Mouse (Mus musculus): ENCODE data around the gene Vgll3. TPM values are rescaled to one million over a fixed set of nuclear protein-coding genes. Genes with fewer than 3 reads are reported as not detected.

Gene Vgll3
- polyA plus RNA-seq (2016; fragmentation: Nextera tagmentation; extraction: Ambion mirVana), result 3.4 and 6.5 TPM in 2 replicates

- Histone ChIP-seq H3K27ac (peak within 1 kb of the TSS; percentile 85), H3K36me3 (no peaks in the 10 kb centered on the region), H3K27me3 (ENCODE audit: insufficient read depth, poor library complexity, severe bottlenecking) (peaks cover 14% of the 10 kb centered on the region), H3K9me3 (0 out of 2 replicates have a peak, but pooled peaks cover 4% of the 10 kb centered on the region), H3K4me3 (peak within 1 kb of the TSS; percentile 69), H3K4me1 (replicated peaks) (peaks cover 10% of the 10 kb centered on the region; the same call in 1 of the 2 replicates)
- under 1% methylated on average over 86 of the region's 86 CpGs for WGBS
- peak; percentile 90 for DNase-seq (ENCODE audit: low spot score)
Measured at GRCm38 (mm10) chr16:65814918-65815881, at the start of gene Vgll3. TSS of gene Vgll3 (plus strand) at chr16:65815257.

- Histone ChIP-seq H3K4me1 (replicated peaks) (no peaks in the 10 kb centered on the region), H3K27me3 (ENCODE audit: insufficient read depth, poor library complexity, severe bottlenecking) (no peaks in the 10 kb centered on the region), H3K4me3 (no peak overlapping the region), H3K36me3 (no peaks in the 10 kb centered on the region), H3K27ac (no peak overlapping the region), H3K9me3 (no peaks in the 10 kb centered on the region)
- DNase-seq (ENCODE audit: low spot score), result no peak
Measured at GRCm38 (mm10) chr16:65765976-65766375, 49.1 kb upstream of the Vgll3 start.

- no peak overlapping the region for H3K4me3 ChIP-seq
- DNase-seq (ENCODE audit: low spot score), result no peak
- H3K27me3 ChIP-seq (ENCODE audit: insufficient read depth, poor library complexity, severe bottlenecking), result no peaks in the 10 kb centered on the region
- 0 out of 2 replicates have a peak, but pooled peaks cover 3% of the 10 kb centered on the region for H3K9me3 ChIP-seq
- H3K27ac ChIP-seq, result no peak overlapping the region
- no peaks in the 10 kb centered on the region for H3K4me1 ChIP-seq (replicated peaks)
- 62% methylated on average over 1 of the region's 1 CpGs for WGBS
- H3K36me3 ChIP-seq, result no peaks in the 10 kb centered on the region
Measured at GRCm38 (mm10) chr16:65785959-65786358, 29.1 kb upstream of the Vgll3 start.

- H3K4me3 ChIP-seq, result peak overlapping the region; percentile 69
- H3K9me3 ChIP-seq, result 0 out of 2 replicates have a peak, but pooled peaks cover 4% of the 10 kb centered on the region
- H3K27ac ChIP-seq, result peak overlapping the region; percentile 85; the same call in 1 of the 2 replicates
- peaks cover 10% of the 10 kb centered on the region; the same call in 1 of the 2 replicates for H3K4me1 ChIP-seq (replicated peaks)
- WGBS, result 20% methylated on average over 3 of the region's 3 CpGs
- DNase-seq (ENCODE audit: low spot score), result peak; percentile 6
- H3K27me3 ChIP-seq (ENCODE audit: insufficient read depth, poor library complexity, severe bottlenecking), result peaks cover 14% of the 10 kb centered on the region
- no peaks in the 10 kb centered on the region for H3K36me3 ChIP-seq
Measured at GRCm38 (mm10) chr16:65816059-65816458, 1.0 kb downstream of the Vgll3 start.

- Histone ChIP-seq H3K36me3 (no peaks in the 10 kb centered on the region), H3K27me3 (ENCODE audit: insufficient read depth, poor library complexity, severe bottlenecking) (peaks cover 14% of the 10 kb centered on the region), H3K27ac (no peak overlapping the region), H3K4me3 (no peak overlapping the region), H3K9me3 (no peaks in the 10 kb centered on the region), H3K4me1 (replicated peaks) (peaks cover 10% of the 10 kb centered on the region; the same call in 1 of the 2 replicates)
- DNase-seq (ENCODE audit: low spot score), result no peak
- WGBS, result 68% methylated on average over 8 of the region's 8 CpGs
Measured at GRCm38 (mm10) chr16:65818779-65819178, 3.7 kb downstream of the Vgll3 start.

- Histone ChIP-seq H3K9me3 (no peaks in the 10 kb centered on the region), H3K4me1 (replicated peaks) (peaks cover 2% of the 10 kb centered on the region; the same call in 1 of the 2 replicates), H3K4me3 (no peak overlapping the region), H3K27me3 (ENCODE audit: insufficient read depth, poor library complexity, severe bottlenecking) (peaks cover 11% of the 10 kb centered on the region), H3K36me3 (no peaks in the 10 kb centered on the region), H3K27ac (no peak overlapping the region)
- WGBS, result 50% methylated on average over 2 of the region's 2 CpGs
- no peak for DNase-seq (ENCODE audit: low spot score)
Measured at GRCm38 (mm10) chr16:65820803-65821202, 5.7 kb downstream of the Vgll3 start.

GRCm38 (mm10) chr16:65823721-65824120 is 8.7 kb downstream of the Vgll3 start:
- no peak overlapping the region for H3K4me3 ChIP-seq
- no peaks in the 10 kb centered on the region for H3K4me1 ChIP-seq (replicated peaks)
- no peaks in the 10 kb centered on the region for H3K9me3 ChIP-seq
- no peaks in the 10 kb centered on the region for H3K36me3 ChIP-seq
- DNase-seq (ENCODE audit: low spot score), result no peak
- no peaks in the 10 kb centered on the region for H3K27me3 ChIP-seq (ENCODE audit: insufficient read depth, poor library complexity, severe bottlenecking)
- H3K27ac ChIP-seq, result no peak overlapping the region
- WGBS, result 83% methylated on average over 6 of the region's 6 CpGs

GRCm38 (mm10) chr16:65828141-65828565 is 13.1 kb downstream of the Vgll3 start:
- no peak overlapping the region for H3K27ac ChIP-seq
- H3K4me1 ChIP-seq (replicated peaks), result no peaks in the 10 kb centered on the region
- no peak for DNase-seq (ENCODE audit: low spot score)
- no peaks in the 10 kb centered on the region for H3K9me3 ChIP-seq
- no peaks in the 10 kb centered on the region for H3K27me3 ChIP-seq (ENCODE audit: insufficient read depth, poor library complexity, severe bottlenecking)
- WGBS, result 86% methylated on average over 9 of the region's 9 CpGs
- H3K4me3 ChIP-seq, result no peak overlapping the region
- no peaks in the 10 kb centered on the region for H3K36me3 ChIP-seq

GRCm38 (mm10) chr16:65829096-65829495 is 14.0 kb downstream of the Vgll3 start:
- no peaks in the 10 kb centered on the region for H3K36me3 ChIP-seq
- no peak for DNase-seq (ENCODE audit: low spot score)
- no peaks in the 10 kb centered on the region for H3K9me3 ChIP-seq
- no peaks in the 10 kb centered on the region for H3K4me1 ChIP-seq (replicated peaks)
- no peak overlapping the region for H3K27ac ChIP-seq
- no peak overlapping the region for H3K4me3 ChIP-seq
- no peaks in the 10 kb centered on the region for H3K27me3 ChIP-seq (ENCODE audit: insufficient read depth, poor library complexity, severe bottlenecking)
- WGBS, result 93% methylated on average over 6 of the region's 6 CpGs

- no peak overlapping the region for H3K4me3 ChIP-seq
- H3K9me3 ChIP-seq, result no peaks in the 10 kb centered on the region
- no peaks in the 10 kb centered on the region for H3K36me3 ChIP-seq
- DNase-seq (ENCODE audit: low spot score), result no peak
- H3K4me1 ChIP-seq (replicated peaks), result no peaks in the 10 kb centered on the region
- WGBS, result 83% methylated on average over 3 of the region's 3 CpGs
- no peak overlapping the region for H3K27ac ChIP-seq
- H3K27me3 ChIP-seq (ENCODE audit: insufficient read depth, poor library complexity, severe bottlenecking), result no peaks in the 10 kb centered on the region
Measured at GRCm38 (mm10) chr16:65834721-65835120, 19.7 kb downstream of the Vgll3 start.

- Histone ChIP-seq H3K27ac (no peak overlapping the region), H3K27me3 (ENCODE audit: insufficient read depth, poor library complexity, severe bottlenecking) (no peaks in the 10 kb centered on the region), H3K4me1 (replicated peaks) (no peaks in the 10 kb centered on the region), H3K9me3 (no peaks in the 10 kb centered on the region), H3K4me3 (no peak overlapping the region), H3K36me3 (no peaks in the 10 kb centered on the region)
- DNase-seq (ENCODE audit: low spot score), result no peak
- WGBS, result 76% methylated on average over 1 of the region's 1 CpGs
Measured at GRCm38 (mm10) chr16:65850126-65850525, 35.1 kb downstream of the Vgll3 start.

- H3K36me3 ChIP-seq, result no peaks in the 10 kb centered on the region
- DNase-seq (ENCODE audit: low spot score), result no peak
- 65% methylated on average over 5 of the region's 5 CpGs for WGBS
- H3K27ac ChIP-seq, result no peak overlapping the region
- no peak overlapping the region for H3K4me3 ChIP-seq
- H3K4me1 ChIP-seq (replicated peaks), result no peaks in the 10 kb centered on the region
- H3K9me3 ChIP-seq, result no peaks in the 10 kb centered on the region
- no peaks in the 10 kb centered on the region for H3K27me3 ChIP-seq (ENCODE audit: insufficient read depth, poor library complexity, severe bottlenecking)
Measured at GRCm38 (mm10) chr16:65864471-65864870, 49.4 kb downstream of the Vgll3 start.

GRCm38 (mm10) chr16:65867927-65868326 is 52.9 kb downstream of the Vgll3 start:
- Histone ChIP-seq H3K27ac (no peak overlapping the region), H3K4me1 (replicated peaks) (no peaks in the 10 kb centered on the region), H3K27me3 (ENCODE audit: insufficient read depth, poor library complexity, severe bottlenecking) (no peaks in the 10 kb centered on the region), H3K4me3 (no peak overlapping the region), H3K9me3 (no peaks in the 10 kb centered on the region), H3K36me3 (no peaks in the 10 kb centered on the region)
- 89% methylated on average over 2 of the region's 2 CpGs for WGBS
- DNase-seq (ENCODE audit: low spot score), result no peak
